Mouse (Mus musculus): ENCODE measurements around the gene Dock1.

Dock1 gene

GRCm38 (mm10) chr7:134757605-134758004, 87.2 kb downstream of the Dock1 start:
- no peak for DNase-seq

DNA sequence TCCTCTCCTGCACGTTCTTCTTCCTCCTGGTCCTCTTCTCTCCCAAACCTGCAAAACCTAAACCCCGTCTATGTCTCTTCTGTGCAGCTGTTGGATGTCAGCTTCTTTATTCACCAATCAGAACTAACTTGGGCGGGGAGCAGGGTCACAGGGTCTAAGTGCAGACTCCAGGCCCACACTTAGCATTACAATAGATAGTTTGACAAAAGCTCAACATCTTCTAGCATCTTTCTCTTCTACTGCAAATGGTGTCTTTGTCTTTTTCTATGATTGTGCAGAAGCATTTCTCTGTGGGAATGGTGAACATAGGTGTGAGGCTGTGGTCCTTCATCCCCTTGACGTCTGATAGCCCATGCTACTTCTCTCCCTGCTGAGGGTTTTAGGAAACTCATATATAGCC, 91.3 kb downstream of the Dock1 start:
- DNase-seq: no peak

- DNase-seq: no peak
These were observed 94.7 kb downstream of the Dock1 start for GRCm38 (mm10) chr7:134765130-134765529.

DNA sequence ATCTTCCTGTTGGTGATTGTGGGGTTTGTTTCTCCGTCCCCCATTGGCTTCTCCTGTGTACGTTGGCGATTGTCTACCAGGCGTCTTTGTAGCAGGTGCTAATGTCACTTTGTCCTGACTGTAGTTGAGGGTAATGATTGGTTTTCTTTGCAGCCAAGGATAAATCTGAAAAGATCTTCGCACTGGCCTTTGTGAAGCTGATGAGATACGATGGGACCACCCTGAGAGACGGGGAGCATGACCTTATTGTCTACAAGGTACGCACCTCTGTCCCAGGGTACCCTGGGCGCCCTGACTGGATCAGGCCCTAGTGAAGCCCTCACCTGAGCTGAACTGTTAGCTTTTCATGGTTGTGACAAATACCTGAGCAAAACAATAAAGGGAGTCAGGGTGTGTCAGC, 100.9 kb downstream of the Dock1 start:
- DNase-seq: no peak

DNA sequence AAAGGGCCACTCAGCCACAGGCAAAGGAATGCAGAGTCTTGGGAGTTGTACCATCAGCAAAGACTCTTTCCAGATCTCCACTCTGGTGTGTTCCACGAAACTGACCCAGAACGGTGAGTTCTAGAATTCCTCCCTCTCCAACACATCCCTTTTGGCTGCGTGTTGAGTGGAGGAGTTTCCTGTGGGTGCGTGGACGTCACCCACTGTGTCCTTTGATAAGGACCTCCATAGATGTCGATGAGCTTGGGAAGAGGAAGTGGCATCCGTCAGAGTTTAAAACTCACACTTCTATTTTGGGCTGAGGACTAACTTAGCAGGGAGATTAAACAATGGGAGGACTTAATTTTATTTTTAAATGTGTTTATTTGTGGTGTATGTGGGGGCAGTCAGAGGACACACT, 101.9 kb downstream of the Dock1 start:
- DNase-seq: no peak

DNA sequence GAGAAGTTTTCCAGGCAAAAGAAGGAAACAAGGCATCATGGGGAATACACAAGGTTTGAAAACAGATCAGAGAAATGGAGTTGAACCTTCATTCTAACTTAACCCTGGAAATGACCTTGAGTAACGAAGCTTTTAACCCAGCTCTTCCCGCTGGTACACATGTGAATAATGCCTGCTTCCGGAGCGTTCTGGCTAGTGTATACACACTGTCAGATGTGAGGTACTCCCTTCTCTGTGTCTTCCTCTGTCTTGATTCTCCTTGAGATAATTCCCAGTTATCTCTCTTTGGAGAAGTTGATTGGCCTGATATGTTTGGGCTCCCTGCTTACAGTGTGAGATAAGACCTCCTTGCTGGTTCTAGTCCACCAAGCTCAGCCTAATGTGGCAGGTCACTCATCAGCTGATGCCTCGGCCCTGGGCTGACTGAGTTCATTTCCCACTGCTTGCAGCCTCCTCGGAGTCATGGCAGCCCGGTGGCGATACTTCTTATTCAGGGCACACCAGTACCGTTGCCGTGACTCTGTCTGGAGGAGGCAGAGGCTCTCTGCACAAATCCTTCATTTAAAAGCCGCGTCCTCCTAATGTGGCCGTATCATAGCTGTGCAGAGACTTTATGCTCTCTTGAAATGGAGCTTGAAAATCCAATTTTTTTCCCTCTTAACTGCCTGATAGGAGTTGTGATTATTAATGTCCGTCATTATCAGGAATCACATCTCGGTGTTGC, 102.6 kb downstream of the Dock1 start:
- DNase-seq: no peak

GRCm38 (mm10) chr7:134773761-134774415, 103.4 kb downstream of the Dock1 start:
- DNase-seq: no peak

- DNase-seq: no peak
These were observed 104.2 kb downstream of the Dock1 start for GRCm38 (mm10) chr7:134774468-134775162.

- DNase-seq: no peak
These were observed 105.2 kb downstream of the Dock1 start for GRCm38 (mm10) chr7:134775671-134776070.

DNA sequence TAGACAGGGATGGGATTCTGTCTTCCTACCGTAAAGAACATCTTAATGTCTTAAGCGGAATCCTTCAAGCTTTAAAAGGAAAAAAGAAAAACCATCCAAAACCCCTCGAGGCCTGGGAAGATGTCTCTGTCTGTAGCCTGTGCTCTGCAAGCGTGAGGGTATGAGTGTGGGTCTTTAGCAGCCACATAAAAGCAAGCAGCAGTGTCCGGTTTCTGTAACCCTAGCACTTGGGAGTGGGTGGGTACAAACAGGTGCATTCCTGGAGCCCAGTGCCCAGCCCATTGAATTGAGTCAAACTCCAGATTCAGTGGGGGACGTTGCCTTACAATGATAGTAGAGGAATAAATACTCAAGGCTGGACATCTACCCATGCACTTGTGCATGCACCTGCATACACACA, 105.9 kb downstream of the Dock1 start:
- no peak for DNase-seq

- no peak for DNase-seq
These were observed 109.3 kb downstream of the Dock1 start for GRCm38 (mm10) chr7:134779761-134780160.

GRCm38 (mm10) chr7:134787110-134787509, 116.7 kb downstream of the Dock1 start:
- no peak for DNase-seq

GRCm38 (mm10) chr7:134794889-134795288, 124.4 kb downstream of the Dock1 start:
- DNase-seq: no peak

DNA sequence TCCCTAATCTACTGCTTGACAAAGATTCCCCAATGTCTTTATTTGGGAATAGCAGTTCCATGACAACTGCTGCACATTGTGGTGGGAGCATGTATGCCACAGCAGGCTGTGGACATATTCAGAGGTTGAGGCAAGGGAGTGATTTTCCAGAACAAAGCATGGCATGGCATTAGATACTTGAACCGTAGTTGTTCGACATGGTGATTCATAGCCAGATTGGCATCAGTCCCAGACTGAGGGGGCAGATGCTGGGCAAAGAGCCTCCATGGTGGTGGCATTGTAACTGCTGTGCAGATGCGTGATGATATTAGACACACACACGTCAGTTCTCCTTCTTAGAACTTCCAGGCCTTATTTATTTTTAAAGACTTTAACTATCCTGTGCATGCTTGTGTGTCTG, 129.6 kb downstream of the Dock1 start:
- DNase-seq: no peak

GRCm38 (mm10) chr7:134804422-134804821, 134.0 kb downstream of the Dock1 start:
- no peak for DNase-seq

GRCm38 (mm10) chr7:134806799-134807198, 136.3 kb downstream of the Dock1 start:
- no peak for DNase-seq

DNA sequence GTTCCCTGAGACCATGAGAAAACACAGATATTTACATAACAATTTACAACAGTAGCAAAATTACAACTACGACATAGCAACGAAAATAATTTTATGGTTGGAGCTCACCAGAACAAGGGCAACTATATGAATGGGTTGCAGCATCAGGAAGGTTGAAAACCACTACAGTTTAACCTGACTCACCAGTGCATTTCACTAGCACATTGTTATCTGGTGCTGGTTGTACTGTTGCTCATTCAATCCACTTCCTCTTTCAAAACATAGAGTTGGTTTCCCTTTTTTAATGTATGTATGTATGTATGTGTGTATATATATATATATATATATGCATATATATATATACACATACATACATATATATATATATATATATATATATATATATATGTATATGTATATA, 138.0 kb downstream of the Dock1 start:
- DNase-seq: no peak

- no peak for DNase-seq
These were observed 139.0 kb downstream of the Dock1 start for GRCm38 (mm10) chr7:134809241-134809975.

GRCm38 (mm10) chr7:134818471-134818870, 148.0 kb downstream of the Dock1 start:
- DNase-seq: no peak

DNA sequence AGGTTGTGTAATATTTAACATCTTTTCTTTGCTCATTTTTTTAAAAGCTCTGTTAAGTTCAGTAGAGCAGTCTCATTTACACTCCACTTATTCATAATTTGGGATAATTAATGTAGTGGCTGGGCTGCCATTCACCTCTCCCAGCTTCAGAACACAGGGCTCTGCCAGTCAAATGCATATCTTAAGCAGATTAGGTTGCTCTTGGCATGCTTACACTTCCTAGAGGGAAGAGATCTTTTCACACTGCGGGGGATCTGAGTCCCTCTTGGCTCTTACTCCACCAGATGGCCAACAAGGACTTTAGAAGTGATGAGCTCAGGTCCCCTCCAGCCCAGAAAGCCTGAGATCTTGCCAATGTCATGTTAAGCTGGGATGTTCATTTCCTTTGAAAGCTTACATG, 150.8 kb downstream of the Dock1 start:
- no peak for DNase-seq

DNA sequence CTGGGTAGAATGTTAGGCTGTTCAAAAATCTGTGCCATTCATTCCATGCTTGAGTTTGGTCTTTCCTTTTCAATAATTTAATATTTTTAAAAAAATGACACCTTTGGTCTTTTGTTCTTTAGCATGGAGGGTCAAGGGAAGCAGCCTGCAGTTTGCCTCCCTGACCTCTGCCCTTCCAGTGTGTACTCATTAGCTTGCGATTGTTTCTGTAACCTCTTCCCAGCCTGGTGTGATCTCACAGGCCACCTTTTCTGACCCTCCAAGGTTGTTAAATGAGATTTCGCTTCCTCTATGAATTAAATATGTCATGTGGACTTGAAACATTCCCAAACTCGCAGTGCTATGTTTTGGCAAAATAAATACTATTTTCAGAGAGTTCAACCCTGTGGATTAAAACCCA, 151.6 kb downstream of the Dock1 start:
- DNase-seq: no peak

DNA sequence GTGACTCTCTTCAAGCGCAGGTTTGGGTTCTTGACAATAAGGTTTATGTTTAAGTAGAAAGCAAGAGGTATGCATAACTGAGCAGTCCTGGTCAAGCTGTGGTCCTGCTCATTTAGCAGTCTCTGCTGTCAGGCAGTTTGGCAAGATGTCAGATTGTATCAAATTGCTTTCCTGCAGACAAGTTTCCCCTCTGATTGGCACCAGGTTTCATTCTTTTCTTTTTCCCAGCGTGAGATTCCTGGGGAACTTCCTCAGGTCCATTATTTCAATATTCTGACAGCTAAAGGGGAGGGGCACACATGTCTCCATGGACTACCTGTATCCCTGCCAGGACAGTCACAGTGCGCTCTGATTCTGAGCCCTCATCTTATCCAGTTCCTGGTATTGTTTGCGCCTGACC, 153.4 kb downstream of the Dock1 start:
- no peak for DNase-seq

DNA sequence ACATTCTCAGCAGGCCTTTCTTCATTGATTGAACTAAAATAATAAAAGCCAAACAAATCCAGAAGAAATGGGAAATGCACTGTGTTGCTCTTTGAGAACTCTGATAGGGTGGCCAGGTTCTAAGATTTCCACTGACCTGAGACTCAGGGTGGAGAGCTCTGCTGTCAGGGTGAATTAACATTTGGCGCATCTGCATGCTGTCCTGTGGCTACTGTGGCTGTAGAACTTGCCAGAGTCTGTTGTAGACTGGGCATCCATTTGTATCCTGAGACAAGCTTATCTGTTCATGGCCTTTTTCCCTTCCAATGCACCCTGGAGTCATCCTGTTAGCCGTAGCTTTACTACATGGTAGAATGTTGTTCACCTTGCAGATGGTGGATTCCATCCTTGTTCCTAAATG, 169.6 kb downstream of the Dock1 start:
- no peak for DNase-seq
